Mouse (Mus musculus) cerebellum, adult 18-20 months (tissue): Measurements from ENCODE around the gene Ecpas.

Source experiments
- DNase-seq, 2 experiments: peaks; one replicate each; pipeline ENCODE4 v3.0.0; 2021

Ecpas gene

DNA sequence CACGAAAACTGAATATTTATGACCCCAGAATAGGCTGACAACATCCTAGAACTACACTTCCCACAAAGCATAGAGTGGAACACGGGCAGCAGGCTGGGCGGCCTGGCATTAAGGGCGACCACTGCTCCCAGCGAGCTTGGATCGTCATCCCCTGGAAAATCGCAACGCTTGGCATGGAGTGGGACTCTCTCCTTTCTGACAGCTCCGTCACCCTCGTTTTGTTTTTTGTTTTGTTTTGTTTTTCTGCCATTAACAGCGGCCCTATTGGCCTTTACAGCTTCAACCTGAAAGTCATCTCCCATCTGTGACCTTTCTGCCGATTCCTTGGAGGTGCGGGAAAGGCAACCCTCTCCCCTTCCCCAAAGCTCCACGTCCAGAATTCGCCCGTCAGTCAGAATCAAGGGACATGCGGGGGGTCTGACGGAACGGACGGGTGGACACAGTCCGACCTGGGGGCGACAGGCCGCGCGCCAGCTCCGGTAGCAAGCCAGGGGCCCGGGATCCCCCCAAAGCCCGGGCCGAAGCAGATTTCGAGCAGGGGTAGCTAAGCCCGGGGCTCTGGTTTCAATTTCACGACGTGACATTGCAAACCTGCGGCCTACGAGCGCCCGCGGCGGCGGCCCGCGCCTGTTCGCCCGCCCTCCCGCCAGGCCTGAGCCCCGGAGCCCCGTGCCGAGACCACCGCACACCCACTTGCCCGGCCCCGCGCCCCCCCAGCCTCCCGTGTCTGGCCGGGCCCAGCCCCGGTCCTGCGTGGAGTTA lies 1.3 kb downstream of the Ecpas start:
- DNase-seq = peak; percentile 59 to 62

DNA sequence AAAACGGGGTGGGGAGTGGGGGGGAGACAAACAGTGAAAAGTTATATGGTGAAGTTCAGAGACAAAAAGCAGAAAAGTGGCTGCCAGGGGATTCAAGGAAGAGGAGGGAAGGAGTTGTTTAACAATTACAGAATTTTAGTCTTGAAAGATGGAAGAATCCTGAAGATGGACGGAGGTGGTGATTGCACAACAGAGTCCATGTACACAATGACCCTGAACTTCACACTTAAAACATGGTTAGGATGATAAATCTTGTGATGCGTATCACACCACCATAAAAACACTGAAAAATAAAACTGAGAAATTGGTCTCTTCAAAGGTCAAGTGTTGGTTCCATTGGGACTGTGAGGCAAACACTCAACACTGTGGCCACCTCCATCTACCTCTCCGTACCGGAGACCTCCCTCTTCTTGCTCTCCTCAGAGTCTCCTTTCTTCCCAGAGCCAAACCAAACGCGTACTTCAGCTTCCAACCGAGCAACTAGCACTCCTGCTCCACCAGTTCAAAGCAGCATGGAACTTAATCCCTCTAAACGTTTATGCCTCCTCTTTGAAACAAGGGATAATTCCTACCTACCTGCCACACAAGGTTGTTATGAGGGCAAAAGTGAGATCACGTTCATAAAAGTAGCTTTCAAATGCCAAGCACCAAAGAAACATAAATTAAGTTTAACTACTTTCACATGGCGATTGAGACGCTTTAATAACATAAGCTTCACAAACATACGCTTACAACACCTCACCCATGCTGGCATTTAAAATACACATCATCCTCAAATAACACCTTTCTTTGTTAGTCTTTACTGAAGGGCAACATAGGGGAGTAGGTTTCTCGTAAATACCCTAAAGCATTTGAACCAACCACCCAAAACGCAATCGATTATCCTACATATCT lies 2.1 kb downstream of the Ecpas start:
- DNase-seq = no peak

DNA sequence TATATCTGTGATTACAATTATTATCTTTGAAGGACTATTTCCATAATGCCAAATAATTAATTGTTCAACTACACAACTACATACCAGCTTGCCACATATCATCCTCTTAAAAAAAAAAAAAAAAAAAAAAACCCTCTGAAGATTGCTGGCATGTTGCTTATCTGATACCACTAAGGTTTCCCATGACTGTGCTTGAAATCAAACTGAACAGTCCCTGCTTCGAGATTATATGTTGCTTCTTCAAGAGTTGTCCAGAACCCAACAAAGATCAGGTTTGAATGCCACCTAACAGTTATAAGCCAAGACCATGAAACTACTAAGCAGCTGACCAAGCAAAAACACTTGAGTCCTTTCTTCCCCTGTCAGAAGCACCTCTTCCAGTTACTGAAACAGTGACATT lies 5.1 kb downstream of the Ecpas start:
- no peak for DNase-seq

DNA sequence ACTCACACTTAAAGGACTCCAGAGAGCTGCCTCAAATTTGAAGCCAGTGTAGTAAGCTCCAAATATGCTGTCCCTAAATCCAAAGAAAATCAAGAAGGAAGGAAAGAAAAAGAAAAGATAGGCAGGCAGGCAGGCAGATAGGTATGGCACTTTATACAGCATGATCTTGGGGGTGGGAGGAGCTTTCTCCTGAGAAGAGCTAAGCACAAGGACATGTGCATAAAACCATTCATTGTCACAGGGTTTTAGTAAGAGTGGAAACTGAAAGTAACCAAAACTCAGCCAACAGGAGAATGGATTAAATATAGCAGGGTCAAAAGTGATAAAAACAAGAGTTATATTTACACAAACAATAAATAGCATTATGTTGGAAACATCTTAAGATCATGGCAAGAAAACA lies 14.2 kb downstream of the Ecpas start:
- DNase-seq = no peak

DNA sequence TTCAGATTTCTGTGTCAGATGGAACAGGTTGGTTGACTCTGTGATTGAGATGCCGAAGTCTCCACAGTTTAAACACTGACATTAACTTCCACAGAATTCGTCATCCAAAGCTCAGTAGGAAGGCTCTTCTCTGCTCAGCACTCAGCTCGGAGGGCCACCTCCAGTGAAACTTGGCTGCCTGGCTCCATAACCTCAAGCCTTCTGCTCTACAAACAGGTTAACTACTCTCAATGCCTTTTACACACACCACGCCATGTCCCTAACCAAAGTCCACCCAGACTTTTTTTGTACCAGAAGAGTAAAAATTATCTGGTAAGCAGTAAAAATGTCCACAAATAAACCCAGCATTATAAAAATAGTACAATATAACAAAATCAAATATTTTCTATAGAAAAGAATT lies 15.1 kb downstream of the Ecpas start:
- DNase-seq = peak; percentile 26 to 45

DNA sequence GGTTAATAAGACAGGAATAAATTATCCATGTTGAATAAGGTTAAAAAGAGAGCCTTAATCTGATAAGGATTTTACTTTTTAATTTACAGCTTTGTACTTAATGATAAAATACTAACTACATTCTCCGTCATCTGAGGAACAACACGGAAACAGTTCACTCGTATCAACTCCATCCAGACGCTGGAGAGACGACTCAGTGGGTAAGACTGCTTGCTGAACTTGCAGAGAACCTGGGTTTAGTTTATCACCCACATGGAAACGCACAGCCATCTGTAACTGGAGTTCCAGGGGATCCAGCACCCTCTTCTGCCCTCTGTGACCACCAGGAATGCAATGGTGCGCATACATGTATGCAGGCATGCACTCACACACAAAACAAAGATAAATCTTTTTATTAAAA lies 18.1 kb downstream of the Ecpas start:
- no peak for DNase-seq

DNA sequence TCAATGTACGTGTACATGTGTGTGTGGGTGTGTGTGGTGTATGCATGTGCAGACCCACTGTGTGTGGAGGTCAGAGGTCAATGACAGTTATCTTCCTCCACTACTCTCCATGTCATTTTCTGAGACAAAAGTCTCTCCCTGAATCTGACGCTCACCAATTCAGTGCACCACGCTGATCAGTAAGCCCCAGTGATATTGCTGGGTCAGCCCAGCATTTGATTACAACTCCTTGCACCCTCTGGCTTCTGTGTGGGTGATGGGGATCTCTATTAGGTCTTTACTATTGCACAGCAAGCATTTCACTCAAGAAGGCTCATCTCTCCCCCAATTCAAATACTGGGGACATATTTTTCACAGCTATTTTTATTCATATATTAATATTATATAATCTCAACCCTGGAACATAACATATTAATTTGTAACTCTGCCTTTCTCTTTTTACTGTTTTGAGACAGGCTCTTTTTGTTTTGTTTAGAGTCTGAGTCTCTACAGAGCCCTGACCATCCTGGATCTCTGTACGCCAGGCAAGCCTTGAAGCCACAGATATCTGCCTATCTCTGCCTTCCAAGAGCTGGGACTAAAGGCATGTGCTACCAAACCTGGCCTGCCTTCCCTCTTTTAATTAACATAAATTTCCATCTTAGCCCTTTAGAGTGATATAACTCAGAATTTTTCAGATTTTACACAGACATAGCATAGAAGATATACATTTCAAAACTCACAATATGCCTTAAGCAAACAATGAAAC lies 22.3 kb downstream of the Ecpas start:
- DNase-seq = no peak

DNA sequence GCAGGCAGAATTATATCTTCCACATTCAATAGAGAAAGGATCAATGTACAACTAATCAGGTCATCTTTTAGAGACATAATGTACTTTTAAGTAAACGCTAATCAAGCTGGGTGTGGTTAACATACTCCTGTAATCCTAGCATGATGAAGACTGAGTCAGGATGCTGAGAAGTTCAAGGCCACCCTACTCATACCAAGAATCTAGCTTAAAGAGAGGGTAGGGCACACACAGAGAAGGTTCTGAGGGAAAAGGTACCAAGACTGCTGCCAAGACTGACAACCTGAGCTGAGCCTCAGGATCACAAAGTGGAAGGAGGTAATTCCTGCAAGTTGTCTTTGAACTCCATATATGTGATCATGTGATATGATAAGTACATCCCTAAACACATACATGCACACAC lies 24.0 kb downstream of the Ecpas start:
- no peak for DNase-seq

DNA sequence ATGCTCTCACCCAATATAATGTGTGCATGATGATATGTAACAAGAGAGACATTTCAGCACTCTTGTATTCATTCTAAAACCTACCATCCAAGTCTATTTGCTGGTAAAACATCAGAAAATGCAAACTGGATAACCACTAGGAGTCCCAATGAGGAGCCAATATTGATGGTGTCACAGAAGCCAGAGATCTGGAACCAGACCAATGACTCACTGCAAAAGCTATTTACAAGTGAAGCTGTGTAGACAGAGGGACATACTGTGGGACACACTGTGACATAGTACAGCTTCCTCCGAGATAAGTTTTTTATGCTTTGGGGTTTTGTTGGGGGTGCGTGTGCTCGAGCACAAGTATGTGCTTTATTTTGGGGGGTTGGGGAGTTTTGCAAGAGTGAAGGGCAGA lies 24.9 kb downstream of the Ecpas start:
- DNase-seq = no peak

DNA sequence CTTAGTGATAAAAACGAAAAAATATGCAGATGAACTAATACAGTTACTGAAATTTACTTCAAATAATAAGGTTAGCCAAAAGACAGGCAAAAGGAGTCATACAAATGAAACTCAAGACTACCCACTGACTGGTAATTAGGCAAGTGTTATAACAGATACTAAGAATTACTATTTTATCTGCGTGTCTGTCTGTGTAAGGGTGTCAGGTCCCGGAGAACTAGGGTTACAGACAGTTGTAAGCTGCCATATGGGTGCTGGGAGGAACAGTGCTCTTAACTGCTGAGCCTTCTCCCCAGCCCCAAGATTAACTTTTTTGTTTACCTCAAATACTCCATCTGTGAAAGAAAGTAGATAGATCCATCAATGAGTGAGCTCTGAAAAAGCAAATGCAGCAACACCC lies 25.8 kb downstream of the Ecpas start:
- no peak for DNase-seq

DNA sequence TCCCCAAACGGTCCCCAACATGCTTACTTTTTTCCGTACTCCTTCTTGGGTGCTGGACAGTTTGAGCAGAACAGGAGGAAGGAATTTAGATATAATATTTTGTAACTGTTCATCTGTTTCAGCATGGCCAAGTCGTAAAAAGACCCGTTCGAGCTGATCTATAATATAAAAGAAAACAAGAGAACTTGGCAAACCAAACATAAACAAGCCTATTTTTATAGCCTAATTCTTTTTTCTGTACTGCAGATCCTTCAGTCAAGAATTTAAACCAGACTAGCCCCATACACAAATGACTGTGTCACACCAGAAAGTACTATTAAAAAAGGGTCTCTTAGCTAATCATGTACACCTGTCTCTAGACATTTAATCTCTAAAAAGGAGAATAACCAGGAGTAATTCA lies 27.2 kb downstream of the Ecpas start:
- no peak for DNase-seq

DNA sequence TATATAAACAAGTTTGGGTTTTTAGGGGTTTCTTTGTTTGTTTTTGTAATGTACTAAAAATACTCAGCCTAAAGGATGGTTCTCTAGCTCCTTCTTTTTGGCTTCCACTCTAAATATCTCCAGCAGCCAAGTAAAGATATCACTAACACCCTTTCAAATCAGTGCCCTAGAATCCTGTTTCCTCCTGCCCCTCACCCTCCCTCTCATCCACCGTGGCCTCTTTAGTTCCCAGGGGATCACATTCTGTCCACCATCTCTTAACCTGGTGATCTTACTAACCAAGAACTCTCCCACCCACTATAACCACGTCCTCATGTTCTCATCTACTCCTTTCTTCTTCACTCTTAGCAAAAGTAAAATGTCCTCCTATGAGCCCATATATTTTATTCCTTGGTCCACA lies 28.7 kb downstream of the Ecpas start:
- DNase-seq = no peak

DNA sequence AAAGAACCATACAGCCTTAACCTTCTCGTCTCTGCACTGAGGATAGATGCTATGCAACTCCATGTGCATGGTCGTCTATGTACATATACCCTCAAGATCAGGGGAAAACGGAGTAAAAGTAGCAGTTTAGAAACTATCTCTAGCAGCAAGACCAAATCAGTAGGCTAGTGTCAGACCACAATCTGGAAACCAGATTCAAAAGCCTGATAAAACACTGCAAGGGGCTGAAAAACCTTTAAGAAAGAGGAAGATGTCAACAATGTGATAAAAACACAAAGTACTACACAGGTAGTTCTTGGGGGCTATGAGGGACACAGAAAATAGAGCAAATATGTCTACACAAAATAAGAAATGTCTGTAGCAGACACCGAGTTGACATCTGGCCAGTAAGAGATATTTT lies 38.2 kb downstream of the Ecpas start:
- no peak for DNase-seq

DNA sequence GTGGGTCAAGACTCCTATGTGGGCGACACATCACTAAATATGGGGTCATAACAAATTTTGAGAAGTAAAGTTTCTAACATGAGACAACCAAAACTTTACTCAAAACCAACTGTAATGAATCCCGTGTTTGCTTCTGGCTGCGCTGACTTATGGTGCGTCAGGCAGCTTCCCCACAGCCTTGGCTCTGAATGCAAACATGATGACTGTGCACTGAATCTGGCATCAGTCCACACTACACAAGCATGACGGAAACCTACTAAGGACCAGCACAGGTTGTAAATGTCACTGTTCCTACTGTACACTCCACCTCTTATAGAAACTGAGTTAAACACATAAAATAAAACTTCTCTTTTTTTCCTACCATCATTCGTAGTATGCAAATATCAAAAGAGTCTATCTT lies 45.3 kb downstream of the Ecpas start:
- peak; percentile 54 to 77 for DNase-seq

DNA sequence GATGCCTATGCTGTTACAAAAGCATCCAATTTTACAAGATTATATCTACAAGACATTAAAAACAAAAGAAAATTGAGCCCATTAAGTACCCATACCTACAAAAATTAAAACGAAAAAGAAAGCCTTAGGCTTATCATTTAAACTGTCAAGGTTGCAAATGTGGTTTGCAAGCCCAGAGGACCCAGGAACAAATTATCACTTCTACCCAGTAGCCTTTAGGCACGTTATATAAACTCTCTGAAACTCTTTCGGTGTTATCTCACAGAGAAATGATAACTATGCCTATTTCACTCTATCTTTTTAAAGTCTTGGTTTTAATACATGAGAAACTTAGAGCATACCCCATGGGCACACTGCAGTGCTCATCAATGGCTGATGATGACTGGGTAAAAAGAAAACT lies 79.6 kb downstream of the Ecpas start:
- no peak for DNase-seq

DNA sequence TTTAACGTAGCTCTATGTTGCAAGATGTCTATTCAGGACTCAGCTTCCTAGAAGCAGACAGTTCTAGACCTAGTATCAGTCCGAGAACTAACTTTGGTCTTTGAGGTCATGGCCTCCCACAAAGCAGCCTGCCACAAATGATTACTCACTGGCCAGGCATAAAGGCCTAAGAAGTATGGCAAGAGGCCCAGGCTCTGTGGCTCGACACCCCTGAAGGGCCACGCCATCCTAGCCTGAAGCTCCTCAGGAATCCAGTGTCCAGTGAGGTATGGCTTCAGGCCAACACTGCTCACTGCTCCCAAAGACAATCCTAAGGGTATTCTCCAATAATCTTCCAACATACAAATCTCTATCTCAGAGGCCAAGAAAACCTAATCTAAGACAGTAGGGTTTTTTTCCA lies 86.6 kb downstream of the Ecpas start:
- peak in 1 of 2 experiments; percentile 8 for DNase-seq

DNA sequence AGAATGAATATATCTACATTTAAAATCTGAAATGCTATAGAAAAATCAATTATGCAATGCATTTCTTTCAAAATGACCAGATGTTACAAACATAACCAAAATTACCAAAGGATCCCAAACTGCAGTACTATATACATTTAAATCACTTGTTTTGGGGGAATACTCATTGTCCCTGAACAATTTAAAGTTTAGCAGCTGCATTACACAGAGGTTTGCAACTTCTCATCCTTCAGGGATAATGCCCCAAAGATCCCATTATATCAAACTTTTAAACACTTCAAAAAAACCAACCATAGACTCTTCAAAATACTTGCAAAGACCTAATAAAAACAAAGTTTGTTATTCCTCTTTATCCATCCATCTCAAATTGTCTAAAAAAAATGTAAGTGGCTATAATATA lies 124.9 kb downstream of the Ecpas start, which contains the start of gene Olfr267:
Gene Olfr267, minus strand, starts transcription at position 101 of the 400 bp plus-strand sequence.
- no peak for DNase-seq

DNA sequence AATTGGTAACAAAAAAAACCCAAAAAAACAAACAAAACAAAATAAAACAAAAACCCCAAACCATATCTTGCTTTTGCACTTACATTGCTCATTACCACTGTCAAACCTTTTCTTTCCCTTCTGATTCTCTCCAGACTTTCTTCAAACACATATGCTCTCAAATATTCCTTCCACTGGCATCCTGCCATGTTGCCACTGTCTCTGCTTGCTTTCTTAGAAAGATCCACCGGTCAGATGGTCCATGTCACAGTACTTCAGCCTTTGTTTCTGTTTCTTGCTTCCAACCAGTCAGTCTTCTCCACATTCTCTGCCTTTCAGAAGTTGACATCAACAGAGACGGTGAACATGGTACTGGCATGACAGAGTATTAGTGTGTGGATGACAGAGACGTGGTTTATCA lies 125.9 kb downstream of the Ecpas start:
- no peak for DNase-seq

DNA sequence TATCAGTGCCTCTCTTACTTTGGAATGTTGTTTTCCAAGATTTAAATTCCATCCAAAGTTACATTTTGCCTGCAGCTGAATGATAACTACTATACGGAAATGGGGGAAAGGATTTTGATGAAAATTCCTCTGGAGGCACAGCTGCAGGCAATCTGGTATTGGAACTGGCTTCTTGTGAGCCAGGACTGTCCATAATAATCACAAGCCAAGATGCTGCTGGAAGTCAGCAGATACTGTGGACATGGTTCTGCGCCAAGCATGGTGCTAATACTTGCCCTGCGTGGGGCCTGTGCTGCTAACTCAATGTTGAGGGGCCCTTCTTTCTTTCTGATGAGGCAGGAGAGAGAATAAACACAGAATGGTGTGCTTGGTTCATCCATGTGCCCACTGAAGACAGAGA lies 149.1 kb downstream of the Ecpas start:
- DNase-seq = no peak

DNA sequence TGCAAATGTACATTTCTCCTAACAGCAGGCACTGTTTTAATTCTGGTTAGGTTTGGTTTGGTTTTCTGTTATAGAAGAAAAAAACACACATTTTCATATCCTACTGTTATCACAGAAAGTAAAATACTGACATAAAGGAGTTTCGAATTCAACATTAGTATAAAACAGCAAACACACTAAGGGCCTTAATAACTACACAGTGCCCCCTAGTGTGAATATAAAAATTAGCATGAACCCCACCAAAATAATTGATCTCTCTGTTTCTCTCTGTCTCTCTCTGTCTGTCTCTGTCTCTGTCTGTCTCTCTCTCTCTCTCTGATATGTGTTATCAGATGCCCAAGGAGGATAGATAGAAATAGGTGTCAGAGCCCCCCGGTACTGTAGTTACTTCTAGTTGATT lies 163.0 kb downstream of the Ecpas start:
- DNase-seq = no peak

DNA sequence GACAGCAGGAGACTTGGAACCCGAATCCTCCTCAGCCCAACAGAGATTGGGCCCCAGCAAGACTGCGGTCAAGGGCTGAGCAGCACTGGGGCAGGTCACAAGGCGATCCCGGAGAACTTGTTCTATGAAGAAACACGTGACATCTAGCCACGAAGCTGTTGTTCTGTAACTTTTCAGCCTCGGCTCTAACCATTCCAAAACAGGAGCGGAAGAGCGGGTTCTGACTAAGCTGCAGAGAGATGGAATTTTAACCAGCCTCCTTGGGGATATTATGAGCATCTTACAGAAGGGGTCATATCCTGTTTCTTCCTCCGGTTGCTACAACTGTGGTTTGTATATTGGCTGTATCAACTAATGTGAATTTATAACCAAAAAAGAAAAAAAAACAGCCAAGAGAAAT lies 163.4 kb downstream of the Ecpas start:
- no peak for DNase-seq
